Mouse (Mus musculus) urinary bladder, adult 2 months (tissue): ENCODE results near the gene Olfr1404. TPM values are rescaled to one million over a fixed set of nuclear protein-coding genes. Genes with fewer than 3 reads are reported as not detected.
"Not testable (repeated sequence)": the region's sequence is repeated elsewhere in the genome, so short reads cannot be mapped to it uniquely, and the experiment has no call there.

Source experiments
- DNase-seq: peaks from one replicate; pipeline ENCODE4 v3.0.0; 2022; ENCODE audit warnings: low spot score
- polyA plus RNA-seq: library from polyadenylated mRNA; depleted of rRNA; stranded (reverse); fragments of >200 nt; gene quantifications from 2 replicates; pipeline ENCODE4 v1.2.3, GENCODE M21; 2012; rRNA removed

Gene Olfr1404
- polyA plus RNA-seq: not detected in 2 replicates

DNA sequence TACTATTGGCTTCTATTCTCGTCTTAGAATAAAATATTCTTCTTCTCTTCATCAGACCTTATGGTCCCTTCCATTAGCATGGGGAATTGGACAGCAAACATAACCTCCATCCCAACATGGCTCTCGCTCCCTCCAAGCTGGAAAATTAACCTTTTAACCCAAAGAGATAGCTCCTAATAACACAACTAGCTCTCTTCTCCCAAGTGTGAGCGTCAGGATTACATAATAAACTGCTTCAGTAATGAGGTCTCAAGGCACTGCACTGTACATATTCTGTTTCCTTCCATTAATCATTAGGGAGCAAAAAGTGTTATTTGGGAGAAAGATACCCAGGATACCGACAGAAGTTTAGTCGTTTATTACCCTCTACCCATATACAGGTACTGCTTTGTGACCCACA is at the start of gene Olfr1404:
Olfr1404 (plus strand) TSS at position 301 of the 400 bp plus-strand sequence.
- no peak for DNase-seq

DNA sequence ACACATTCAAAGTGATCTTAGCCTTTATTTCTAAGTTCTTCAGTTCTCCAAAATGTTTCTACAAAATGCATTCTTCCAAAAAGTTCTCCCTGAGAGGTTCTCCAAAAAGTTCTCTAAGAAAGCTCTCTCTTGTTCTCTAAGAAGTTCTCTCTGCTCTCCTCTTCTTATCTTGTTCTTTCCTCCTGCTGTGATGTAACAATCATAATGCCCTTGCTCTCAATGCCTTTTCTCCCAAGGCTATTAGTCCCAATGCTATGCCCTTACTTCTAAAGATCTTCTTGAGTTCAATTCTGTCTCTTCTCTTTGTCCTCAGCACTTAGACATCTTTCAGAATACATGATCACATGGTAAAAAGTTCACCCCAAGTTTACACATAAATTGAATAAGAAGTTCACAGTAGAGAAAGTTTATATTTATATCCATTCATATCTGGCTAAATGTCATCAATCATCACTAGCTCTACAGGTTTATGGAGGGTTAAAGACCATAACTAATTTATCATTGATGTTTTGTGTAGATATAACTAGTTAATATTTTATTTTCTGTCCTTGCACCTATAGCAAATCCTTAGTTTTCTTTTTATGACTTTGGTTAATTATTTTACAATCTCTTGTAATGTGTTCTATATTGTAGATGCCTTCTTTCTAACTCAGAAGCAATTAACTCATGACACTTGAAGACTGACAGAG is 37.9 kb upstream of the Olfr1404 start:
- no peak for DNase-seq

GRCm38 (mm10) chr1:173190540-173190939 is 21.7 kb upstream of the Olfr1404 start, which contains the start of gene Olfr1406:
Olfr1406 (minus strand) TSS chr1:173190640.
- DNase-seq: no peak

DNA sequence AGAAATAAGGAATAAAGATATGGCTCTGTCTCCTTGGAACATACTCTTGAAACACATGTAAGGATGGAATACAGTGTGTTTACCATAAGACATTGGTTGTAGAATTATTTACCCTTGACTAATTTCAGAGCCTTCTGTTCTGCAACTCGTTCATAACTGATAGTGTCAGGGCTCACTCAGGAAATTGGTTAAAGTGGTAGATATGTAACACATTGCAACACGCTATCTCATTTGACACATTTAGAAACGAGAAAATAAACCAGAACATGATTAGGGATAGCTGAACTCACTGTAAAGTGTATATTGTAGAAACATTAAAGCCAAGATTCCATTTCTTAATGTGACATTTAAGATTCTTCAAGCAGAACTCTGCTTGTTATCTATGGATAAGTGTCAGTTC is 20.1 kb upstream of the Olfr1404 start:
- DNase-seq: no peak

GRCm38 (mm10) chr1:173196359-173196758 is 15.8 kb upstream of the Olfr1404 start:
- no peak for DNase-seq

- no peak for DNase-seq
Measured at GRCm38 (mm10) chr1:173197508-173197907, 14.7 kb upstream of the Olfr1404 start, which contains the start of gene Olfr218. Olfr218 (plus strand) TSS chr1:173197808.

- no peak for DNase-seq
Measured at GRCm38 (mm10) chr1:173216481-173216880, 4.3 kb downstream of the Olfr1404 start.

- no peak for DNase-seq
Measured at GRCm38 (mm10) chr1:173227081-173227480, 14.9 kb downstream of the Olfr1404 start, which contains the start of gene Fcer1a. Fcer1a (minus strand) TSS chr1:173227214.

DNA sequence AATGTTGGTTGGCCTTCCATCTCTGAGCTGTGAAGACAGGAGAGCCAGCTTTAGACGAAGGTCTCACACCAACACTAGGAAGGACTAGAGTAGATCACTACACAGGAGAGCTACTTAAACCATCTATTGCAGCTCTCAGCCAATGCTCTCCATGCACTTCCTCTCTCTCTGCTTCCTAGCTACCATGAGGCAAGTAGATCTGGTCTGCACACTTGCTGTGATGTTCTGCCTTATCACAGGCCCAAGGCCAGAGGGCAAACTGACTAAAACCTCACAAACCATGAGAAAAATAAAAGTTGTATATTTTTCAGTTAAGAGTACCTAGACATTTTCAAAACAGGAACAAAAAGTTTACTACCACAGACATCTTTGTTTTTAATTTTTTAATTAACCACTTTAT is 24.8 kb downstream of the Olfr1404 start:
- not testable (repeated sequence) for DNase-seq

- no peak for DNase-seq
Measured at GRCm38 (mm10) chr1:173249888-173250287, 37.7 kb downstream of the Olfr1404 start.

DNA sequence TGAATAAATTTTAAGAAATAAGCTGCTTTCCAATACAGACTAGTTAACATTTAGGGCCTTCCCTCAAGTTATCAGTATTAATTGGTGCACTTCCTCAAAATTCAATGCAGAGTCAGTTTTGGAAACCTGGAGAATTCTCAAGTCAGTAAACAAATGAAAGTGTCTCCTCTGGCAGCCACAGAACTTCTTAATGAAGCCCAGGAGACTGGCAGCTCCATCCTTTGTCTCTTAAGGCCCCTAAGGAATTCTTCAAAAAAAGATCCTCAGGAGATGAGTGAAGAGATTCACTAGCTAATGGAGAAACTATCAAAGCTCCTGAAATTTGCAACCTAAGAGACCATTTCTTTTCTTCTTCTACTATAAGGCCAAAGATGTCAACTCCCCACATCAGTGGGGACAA is 53.5 kb downstream of the Olfr1404 start, which contains the start of gene Olfr418:
Olfr418 (plus strand) TSS at position 301 of the 400 bp plus-strand sequence.
- DNase-seq: no peak

Other genes with a start within 250 kb of the Olfr1404 start
- not detected in 2 replicates for gene Olfr1408, start 75.0 kb upstream of the Olfr1404 start, polyA plus RNA-seq
- gene Olfr1406, start 21.8 kb upstream of the Olfr1404 start, polyA plus RNA-seq: not detected in 2 replicates
- not detected in 2 replicates for gene Olfr218, start 14.6 kb upstream of the Olfr1404 start, polyA plus RNA-seq
- 0.34 and 0.60 TPM in 2 replicates for gene Fcer1a, start 14.8 kb downstream of the Olfr1404 start, polyA plus RNA-seq
- gene Olfr418, start 53.6 kb downstream of the Olfr1404 start, polyA plus RNA-seq: not detected in 2 replicates
- not detected in 2 replicates for gene Mptx2, start 65.4 kb downstream of the Olfr1404 start, polyA plus RNA-seq
- 13.7 and 16.6 TPM in 2 replicates for gene Ackr1, start 121.4 kb downstream of the Olfr1404 start, polyA plus RNA-seq
- 3.7 and 6.6 TPM in 2 replicates for gene Aim2, start 138.5 kb downstream of the Olfr1404 start, polyA plus RNA-seq
- gene Cadm3, start 155.3 kb downstream of the Olfr1404 start, polyA plus RNA-seq: 34.3 and 36.2 TPM in 2 replicates